Mouse (Mus musculus) ovary, postnatal 14 days (tissue): ENCODE results near the gene Gm17542.
"Not testable (repeated sequence)": the region's sequence is repeated elsewhere in the genome, so short reads cannot be mapped to it uniquely, and the experiment has no call there.

ENCODE experiments used
- DNase-seq: peaks from one replicate; pipeline ENCODE4 v3.0.0; 2022; ENCODE audit warnings: low spot score

Gm17542 gene

DNA sequence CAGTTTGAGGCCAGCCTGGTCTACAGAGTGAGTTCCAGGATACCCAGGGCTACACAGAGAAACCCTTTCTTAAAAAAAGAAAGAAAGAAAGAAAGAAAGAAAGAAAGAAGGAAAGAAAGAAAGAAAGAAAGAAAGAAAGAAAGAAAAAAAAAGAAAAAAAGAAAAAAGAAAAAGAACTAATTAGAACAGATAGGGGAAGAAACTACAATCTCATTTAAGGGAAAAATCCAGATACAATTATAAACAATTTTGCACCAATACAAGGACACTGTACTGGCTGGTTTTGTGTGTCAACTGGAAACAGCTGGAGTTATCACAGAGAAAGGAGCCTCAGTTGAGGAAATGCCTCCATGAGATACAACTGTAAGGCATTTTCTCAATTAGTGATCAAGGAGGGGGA, at the start of gene Gm17542:
Gm17542 (minus strand) TSS at position 101 of the 400 bp plus-strand sequence.
- not testable (repeated sequence) for DNase-seq

- DNase-seq = no peak
Measured at GRCm38 (mm10) chr10:58739779-58740178, 21.8 kb upstream of the Gm17542 start.

GRCm38 (mm10) chr10:58738152-58738551, 20.1 kb upstream of the Gm17542 start:
- DNase-seq = no peak

GRCm38 (mm10) chr10:58714789-58715148, 3.2 kb downstream of the Gm17542 start:
- DNase-seq = no peak

DNA sequence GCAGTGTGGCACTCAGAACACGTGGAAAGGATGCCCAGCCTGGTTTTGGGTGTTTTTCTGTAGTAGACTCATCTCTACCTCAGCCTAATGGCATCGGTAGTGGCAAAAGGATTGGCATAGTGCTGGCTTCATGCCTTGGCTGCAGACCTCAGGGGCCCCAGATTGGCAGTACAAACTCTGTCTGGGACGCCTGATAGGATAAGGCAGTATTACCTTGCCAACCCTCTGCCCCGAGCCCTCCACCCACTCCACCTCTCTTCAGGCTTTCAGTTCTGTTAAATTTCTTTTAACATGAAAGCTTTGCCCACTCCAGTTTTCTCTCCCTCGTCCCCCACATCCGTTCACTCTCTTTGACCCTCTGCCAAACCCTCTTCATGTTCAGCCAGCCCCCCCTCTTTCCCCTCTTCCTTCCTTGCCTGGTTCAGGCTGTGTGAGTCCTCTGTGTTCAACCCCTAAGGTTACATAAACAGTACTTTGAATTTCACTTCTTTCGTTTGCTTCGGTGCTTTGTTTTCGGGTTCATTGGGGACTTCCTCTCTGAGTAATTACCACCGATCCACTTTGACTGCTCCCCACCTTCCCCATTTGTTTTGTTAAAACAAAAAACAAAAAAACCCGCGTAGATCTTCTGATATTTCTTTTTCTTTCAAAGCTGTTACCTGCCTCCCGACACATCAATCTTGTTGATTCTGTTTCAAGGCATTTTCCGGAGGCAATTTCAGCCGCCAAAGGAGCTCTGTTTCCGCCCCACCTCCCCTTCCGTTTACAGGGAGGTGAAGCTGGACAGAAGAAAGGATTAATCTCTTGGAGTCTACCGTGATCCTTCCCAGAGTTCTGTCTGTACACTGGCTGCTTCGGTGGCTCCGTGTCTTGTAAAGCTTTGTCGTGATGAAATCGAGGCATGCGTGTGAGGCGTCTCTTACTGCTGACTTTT, 3.9 kb downstream of the Gm17542 start:
- no peak for DNase-seq

- no peak for DNase-seq
Measured at GRCm38 (mm10) chr10:58713225-58713624, 4.8 kb downstream of the Gm17542 start.

DNA sequence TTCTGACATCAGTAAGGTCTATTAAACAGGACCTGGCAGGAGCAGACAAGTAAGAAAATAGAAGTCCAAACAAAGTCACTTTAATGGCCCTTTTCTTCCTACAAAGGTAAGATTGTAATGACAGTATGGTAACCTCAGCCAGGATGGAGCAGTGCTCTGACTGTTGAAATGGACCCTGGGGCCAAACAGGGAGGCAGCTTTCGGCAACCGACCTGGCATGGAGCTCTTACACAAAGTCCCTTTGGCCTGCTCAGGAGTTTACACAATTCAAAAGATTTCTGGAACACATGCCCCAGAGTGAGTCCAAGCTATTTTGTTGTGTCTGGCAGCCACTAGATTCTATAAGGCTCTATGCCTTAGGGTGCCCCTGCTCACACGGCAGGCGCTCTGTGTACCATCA, 9.0 kb downstream of the Gm17542 start:
- no peak for DNase-seq

GRCm38 (mm10) chr10:58700578-58700977, 17.4 kb downstream of the Gm17542 start:
- DNase-seq = no peak

- no peak for DNase-seq
Measured at GRCm38 (mm10) chr10:58700160-58700559, 17.9 kb downstream of the Gm17542 start.

DNA sequence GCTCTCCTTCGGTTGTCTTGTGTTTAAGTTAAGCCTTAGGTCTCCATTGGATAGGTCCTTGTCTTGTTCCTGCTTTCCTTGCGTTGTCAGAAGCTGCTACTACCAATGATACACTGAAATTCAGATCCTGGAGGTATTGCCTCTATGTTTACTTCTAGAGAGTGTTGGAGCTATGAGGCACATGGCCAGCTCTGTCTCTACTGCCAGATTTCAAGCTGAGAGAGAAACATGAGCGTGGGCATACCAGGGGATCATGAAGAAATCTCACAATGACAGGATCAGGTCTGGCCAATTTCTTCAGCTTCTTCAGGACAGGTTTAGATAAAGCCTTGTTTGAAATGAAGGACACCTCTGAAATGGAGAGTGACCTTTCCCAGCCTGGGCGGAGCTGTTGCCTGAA, 19.1 kb downstream of the Gm17542 start:
- no peak for DNase-seq

DNA sequence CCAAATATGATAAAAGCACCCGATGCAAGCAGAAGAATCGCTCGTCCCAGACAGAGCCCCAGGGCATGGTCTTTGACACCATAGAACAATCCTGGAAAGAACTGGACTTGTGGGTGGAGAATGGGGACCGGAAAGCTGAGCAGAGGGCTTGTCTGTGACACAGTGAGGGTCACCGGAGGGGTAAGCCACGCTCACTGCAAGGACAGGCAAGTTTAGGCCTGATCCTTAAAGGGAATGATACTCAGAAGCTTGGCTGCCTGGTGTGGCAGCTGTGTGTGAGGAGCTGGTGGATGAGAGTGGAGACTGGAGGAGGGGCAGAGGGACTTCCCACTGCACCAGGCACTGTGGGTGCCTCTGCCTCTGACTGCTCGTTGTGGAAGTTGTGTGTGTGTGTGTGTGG, 27.0 kb downstream of the Gm17542 start:
- no peak for DNase-seq

GRCm38 (mm10) chr10:58679298-58679697, 38.7 kb downstream of the Gm17542 start:
- no peak for DNase-seq

DNA sequence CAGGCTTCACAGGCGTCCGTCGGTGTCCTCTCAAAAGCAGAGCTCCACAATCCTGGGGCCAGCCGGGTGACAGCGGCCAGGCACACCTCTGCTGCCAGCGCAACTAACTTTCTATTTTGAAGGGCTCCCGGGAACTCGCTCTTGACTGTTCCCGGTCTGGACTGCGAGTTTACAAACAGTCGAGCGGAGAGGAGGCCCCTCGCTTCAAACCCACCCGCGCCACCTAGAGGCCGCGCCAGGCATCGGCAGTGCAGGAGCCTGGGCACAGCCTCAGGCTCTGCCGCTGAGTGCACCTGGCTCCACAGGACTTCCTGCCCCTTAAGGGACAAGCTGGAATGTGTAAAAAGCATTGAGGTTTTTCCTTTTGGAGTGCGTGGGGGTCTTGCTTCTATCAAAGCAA, 42.5 kb downstream of the Gm17542 start, which contains the start of gene Edar:
Edar (minus strand) TSS at position 122 of the 400 bp plus-strand sequence.
- DNase-seq = peak; percentile 77

DNA sequence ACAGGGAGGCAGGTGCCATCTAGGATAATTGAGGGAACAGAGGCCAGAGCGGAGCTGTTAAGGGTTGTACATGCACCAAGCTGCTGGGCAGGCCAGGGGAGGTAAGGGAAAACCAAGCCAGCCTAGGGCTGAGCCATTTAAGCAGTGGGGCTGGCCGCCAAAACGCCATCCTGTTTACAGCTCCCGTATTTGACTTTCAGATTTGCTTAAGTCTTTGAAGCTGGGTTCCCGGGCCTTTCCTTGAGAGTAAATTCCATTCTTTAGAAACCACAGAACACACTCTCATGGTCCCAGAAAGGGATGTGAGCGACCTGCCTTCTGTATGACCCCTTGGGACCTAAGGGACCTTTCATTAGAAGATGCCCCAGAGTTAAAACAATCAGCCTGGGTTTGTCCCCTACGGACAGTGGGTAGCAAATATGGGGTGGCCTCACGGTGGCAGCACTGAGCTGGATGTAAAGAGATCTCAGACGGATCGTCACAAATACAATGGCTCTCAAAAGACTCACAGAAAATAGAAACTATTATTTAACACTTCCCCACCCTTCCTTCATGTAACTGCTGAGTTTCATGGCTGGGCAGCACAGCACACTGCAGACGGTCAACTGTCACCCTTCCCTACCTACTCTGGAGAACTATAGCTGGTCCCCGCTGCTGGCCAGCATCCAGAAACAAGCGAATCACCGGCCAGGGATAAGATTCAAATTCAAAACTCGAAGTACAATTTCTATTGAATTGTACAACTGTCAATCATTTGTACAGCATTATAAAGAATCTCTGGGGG, 44.5 kb downstream of the Gm17542 start:
- peak; percentile 62 for DNase-seq

GRCm38 (mm10) chr10:58672557-58673277, 45.3 kb downstream of the Gm17542 start:
- no peak for DNase-seq

DNA sequence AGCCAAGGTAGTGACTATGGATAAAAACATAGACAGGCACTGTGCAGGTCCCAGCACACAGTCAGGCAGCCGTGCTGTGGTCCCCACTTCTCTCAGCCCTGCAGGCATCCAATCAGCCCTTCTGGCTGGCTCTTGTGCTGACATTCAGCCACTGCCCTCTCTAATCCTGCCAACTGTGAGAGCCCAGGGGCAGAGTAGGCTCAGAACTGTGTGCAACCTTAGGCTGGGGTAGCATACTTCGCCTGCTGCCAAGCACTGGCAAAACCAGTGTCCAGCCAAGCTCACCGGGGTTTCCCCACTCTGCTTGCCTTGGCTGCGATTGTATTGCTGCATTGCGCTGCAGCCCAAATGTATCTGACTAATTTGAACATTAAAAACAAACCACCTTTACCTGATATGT, 54.1 kb downstream of the Gm17542 start:
- DNase-seq = no peak
